Mouse (Mus musculus) kidney, postnatal 0 days (tissue): ENCODE data around the gene Slf2. TPM values are rescaled to one million over a fixed set of nuclear protein-coding genes. Genes with fewer than 3 reads are reported as not detected.

Experiments
- ATAC-seq: fragments of 200-750 bp; cut with Nextera tagmentation; replicated peaks from 2 replicates; pipeline ENCODE4 v1.8.0; 2017; ENCODE audit warnings: low read depth, moderate number of reproducible peaks, moderate TSS enrichment, moderate library complexity; ENCODE audit not compliant: low FRiP score
- DNase-seq: peaks from one replicate; pipeline ENCODE4 v3.0.0-alpha.2; 2016; ENCODE audit warnings: low spot score
- H3K27ac ChIP-seq: fragments of 300-500 bp; sonication (generic); 2 replicates; pipeline ENCODE4 v1.5.1; 2014; ENCODE audit warnings: mild to moderate bottlenecking
- H3K27me3 ChIP-seq: fragments of 300-500 bp; sonication (generic); 2 replicates; pipeline ENCODE4 v1.6.1; 2014; ENCODE audit warnings: low read length, mixed read lengths; ENCODE audit not compliant: insufficient read depth
- H3K36me3 ChIP-seq: fragments of 300-500 bp; sonication (generic); 2 replicates; pipeline ENCODE4 v1.6.1; 2014; ENCODE audit warnings: low read length, mixed read lengths; ENCODE audit not compliant: insufficient read depth
- H3K4me1 ChIP-seq: fragments of 300-500 bp; sonication (generic); replicated peaks from 2 replicates; pipeline ENCODE4 v1.6.1; 2014; ENCODE audit warnings: antibody characterized with exemption, low read length, mixed read lengths; ENCODE audit not compliant: insufficient read depth
- H3K4me2 ChIP-seq: fragments of 300-500 bp; sonication (generic); 2 replicates; pipeline ENCODE4 v1.6.1; 2014; ENCODE audit warnings: mild to moderate bottlenecking, low read length, moderate library complexity, mixed read lengths
- H3K4me3 ChIP-seq: fragments of 300-500 bp; sonication (generic); replicated peaks from 2 replicates; pipeline ENCODE4 v1.5.1; 2014; ENCODE audit warnings: low read depth, low read length
- H3K9ac ChIP-seq: fragments of 300-500 bp; sonication (generic); 2 replicates; pipeline ENCODE4 v1.6.1; 2014; ENCODE audit warnings: low read depth, low read length
- H3K9me3 ChIP-seq: fragments of 300-500 bp; sonication (generic); replicated peaks from 2 replicates; pipeline ENCODE4 v1.6.1; 2016; ENCODE audit warnings: low read length, inconsistent platforms, mixed read lengths
- CTCF ChIP-seq: IDR thresholded peaks from 2 replicates; pipeline ENCODE4 v1.5.1; 2016; ENCODE audit warnings: antibody characterized with exemption, low read depth, mild to moderate bottlenecking, moderate library complexity
- WGBS: fragments of 180-500 bp; shearing (Covaris S2); extraction: QIAGEN DNeasy Blood & Tissue Kit; methylation state at CpG from one replicate; pipeline ENCODE4 v1.1.7; 2014; 5-methylcytosine and 5-hydroxymethylcytosine counted together
- polyA plus RNA-seq: library from polyadenylated mRNA; unstranded; fragments of >200 nt; fragmentation: Nextera tagmentation; extraction: Ambion mirVana; gene quantifications from 2 replicates; pipeline ENCODE4 v1.2.1, GENCODE M21; 2015

Gene Slf2
- polyA plus RNA-seq, 1 experiment from 2014 or later = 19.4 TPM

- H3K9me3 ChIP-seq = no peaks in the 10 kb centered on the region
- peak overlapping the region; percentile 99 for H3K27ac ChIP-seq
- H3K9ac ChIP-seq = peak overlapping the region; percentile 76
- under 1% methylated on average over 34 of the region's 34 CpGs for WGBS
- peaks cover 42% of the 10 kb centered on the region for H3K4me1 ChIP-seq
- TF ChIP-seq CTCF = no peak
- H3K4me3 ChIP-seq = peak overlapping the region; percentile 73
- H3K4me2 ChIP-seq = peak overlapping the region; percentile 97
- no peaks in the 10 kb centered on the region for H3K27me3 ChIP-seq
- DNase-seq (peak; percentile 48), ATAC-seq (no peak)
- H3K36me3 ChIP-seq = 0 out of 2 replicates have a peak, but pooled peaks cover 1% of the 10 kb centered on the region
These were observed 84.7 kb downstream of the Slf2 start for GRCm38 (mm10) chr19:45015518-45016281.

DNA sequence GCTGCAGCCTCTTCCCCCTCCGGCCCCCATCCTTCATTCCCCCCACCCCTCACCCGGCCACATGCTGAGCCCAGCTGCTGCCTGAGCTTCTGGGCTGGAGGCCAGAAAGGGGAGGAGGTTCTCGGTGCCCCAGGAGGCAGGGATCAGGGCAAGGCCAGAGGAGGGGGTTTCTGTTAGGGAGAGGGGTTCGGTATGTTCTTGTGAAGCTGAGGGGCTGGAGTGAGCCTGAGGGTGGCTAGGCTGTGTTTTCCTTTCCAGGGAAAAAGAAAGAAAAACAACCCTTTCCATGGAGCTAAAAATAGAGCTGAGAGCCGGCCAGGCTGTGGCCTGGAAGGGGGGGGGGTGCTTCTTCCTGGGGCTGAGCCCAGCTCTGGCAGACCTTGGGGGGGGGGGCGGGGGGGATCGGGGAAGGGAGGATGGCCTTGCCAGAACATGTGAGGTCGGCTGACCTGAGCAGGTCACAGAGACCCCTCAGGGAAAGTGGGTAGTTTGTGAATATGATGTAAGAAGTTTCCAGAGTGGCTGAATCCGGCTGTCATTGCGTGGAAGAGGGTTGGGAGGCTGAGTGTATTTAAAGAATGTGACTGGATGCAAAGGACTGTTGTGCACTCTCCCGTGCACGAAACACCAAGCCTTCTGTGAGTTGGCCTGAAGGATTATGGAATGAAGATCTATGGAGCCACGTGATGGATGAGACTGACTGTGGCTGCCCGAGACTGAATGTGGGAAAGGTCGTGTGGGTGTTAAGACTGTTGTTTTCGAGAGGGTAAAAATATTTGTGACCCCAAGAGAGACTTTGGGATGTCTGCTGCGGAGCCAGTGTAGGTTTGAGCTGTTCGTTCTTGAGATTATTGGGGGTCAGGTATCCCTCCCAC, 85.6 kb downstream of the Slf2 start:
- Histone ChIP-seq H3K36me3 (peaks cover 5% of the 10 kb centered on the region), H3K4me3 (peak overlapping the region; percentile 73), H3K9me3 (no peaks in the 10 kb centered on the region), H3K4me1 (peaks cover 50% of the 10 kb centered on the region), H3K9ac (peak overlapping the region; percentile 86), H3K4me2 (peak overlapping the region; percentile 97), H3K27me3 (no peaks in the 10 kb centered on the region), H3K27ac (peak overlapping the region; percentile 99)
- WGBS = 0% methylated on average over 17 of the region's 18 CpGs
- DNase-seq (peak; percentile 92), ATAC-seq (peak; percentile 31)
- TF ChIP-seq CTCF = no peak

- Histone ChIP-seq H3K4me3 (peak overlapping the region; percentile 73), H3K4me1 (peaks cover 50% of the 10 kb centered on the region), H3K9me3 (no peaks in the 10 kb centered on the region), H3K27me3 (no peaks in the 10 kb centered on the region), H3K4me2 (peak overlapping the region; percentile 97), H3K36me3 (peaks cover 10% of the 10 kb centered on the region), H3K27ac (peak overlapping the region; percentile 99), H3K9ac (peak overlapping the region; percentile 86)
- WGBS = under 1% methylated on average over 18 of the region's 27 CpGs
- peak; percentile 56 for TF ChIP-seq CTCF
- peak; percentile 92 for DNase-seq
- ATAC-seq = peak; percentile 52
These were observed 86.3 kb downstream of the Slf2 start for GRCm38 (mm10) chr19:45017216-45017771.

DNA sequence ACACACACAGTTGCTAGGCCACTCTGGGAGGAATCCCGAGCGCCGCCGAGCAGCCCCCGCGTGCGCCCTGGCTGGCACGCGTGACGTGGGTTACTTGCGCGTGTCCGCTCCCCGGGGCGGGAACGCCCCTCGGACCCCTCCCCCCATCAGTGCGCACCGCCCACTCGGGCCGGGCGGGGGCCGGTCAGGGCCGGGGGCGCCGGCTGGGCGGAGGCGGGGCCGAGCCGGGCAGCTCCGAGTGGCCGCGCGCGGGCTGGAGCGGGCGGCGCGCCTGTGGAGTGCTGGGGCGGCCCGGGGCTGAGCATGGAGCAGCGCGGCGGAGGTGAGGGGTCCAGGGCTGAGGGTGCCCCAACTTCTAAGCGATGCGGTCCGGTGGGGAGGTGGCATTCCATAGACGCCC, 87.0 kb downstream of the Slf2 start:
- Histone ChIP-seq H3K9ac (peak overlapping the region; percentile 86), H3K27me3 (no peaks in the 10 kb centered on the region), H3K4me1 (peaks cover 50% of the 10 kb centered on the region), H3K9me3 (no peaks in the 10 kb centered on the region), H3K27ac (peak overlapping the region; percentile 99), H3K4me3 (peak overlapping the region; percentile 73), H3K4me2 (peak overlapping the region; percentile 97), H3K36me3 (peaks cover 15% of the 10 kb centered on the region)
- WGBS = 1% methylated on average over 36 of the region's 48 CpGs
- TF ChIP-seq CTCF = no peak
- DNase-seq (peak; percentile 85), ATAC-seq (peak; percentile 73)

DNA sequence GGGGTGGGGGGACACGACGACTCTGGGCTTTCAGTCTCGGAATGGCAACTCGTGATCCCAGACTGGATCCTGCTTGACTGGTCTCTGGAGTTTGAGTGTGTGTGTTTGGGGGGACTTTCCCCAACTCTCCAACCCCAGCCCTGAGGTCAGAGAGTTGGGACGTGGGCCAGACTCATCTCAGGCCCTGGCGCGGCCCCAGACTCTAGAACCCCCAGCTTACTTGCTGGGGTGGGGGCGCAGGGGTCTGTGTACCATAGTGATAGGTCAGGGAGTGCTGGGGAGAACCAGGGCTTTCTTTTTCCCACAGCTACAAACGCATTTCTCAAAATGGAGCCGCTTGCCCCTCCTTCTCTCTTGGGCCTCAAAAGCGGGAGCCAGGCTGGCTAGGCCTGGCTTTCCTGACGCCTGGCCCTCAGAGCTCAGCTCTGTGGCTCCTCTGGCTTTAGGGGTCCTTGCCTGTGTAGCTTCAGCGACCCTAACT, 87.4 kb downstream of the Slf2 start:
- Histone ChIP-seq H3K4me2 (peak overlapping the region; percentile 97), H3K9me3 (no peaks in the 10 kb centered on the region), H3K36me3 (peaks cover 15% of the 10 kb centered on the region), H3K27me3 (no peaks in the 10 kb centered on the region), H3K9ac (peak overlapping the region; percentile 86), H3K4me1 (peaks cover 47% of the 10 kb centered on the region), H3K27ac (peak overlapping the region; percentile 99), H3K4me3 (peak overlapping the region; percentile 73)
- TF ChIP-seq CTCF = no peak
- ATAC-seq (0 out of 2 replicates have a peak, but pooled peaks have one; percentile 0), DNase-seq (peak; percentile 62)
- 1% methylated on average over 11 of the region's 13 CpGs for WGBS

DNA sequence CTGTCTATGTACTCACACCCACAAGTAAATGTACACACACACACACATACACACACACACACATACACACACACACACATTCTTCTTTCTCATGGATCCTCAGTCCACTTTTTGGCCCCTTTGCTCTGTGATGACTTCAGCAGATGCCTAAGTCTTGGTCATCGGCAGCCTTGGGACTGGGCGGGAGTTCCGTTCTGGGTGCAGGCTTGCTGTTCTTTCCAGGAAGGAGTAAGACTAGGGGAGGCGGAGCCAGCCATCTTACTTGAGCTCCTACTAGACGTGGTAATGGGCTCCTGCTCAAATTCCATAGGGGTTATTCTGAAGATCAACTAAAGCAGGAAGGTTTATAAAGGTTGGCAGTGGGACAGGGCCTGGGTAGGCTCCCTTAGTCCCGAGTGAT, 89.4 kb downstream of the Slf2 start:
- Histone ChIP-seq H3K4me3 (no peak overlapping the region), H3K9ac (no peak overlapping the region), H3K4me1 (peaks cover 30% of the 10 kb centered on the region), H3K4me2 (peak overlapping the region; percentile 97), H3K27ac (no peak overlapping the region), H3K27me3 (no peaks in the 10 kb centered on the region), H3K36me3 (peaks cover 16% of the 10 kb centered on the region), H3K9me3 (no peaks in the 10 kb centered on the region)
- DNase-seq (peak; percentile 77), ATAC-seq (no peak)
- TF ChIP-seq CTCF = no peak
- 37% methylated on average over 6 of the region's 6 CpGs for WGBS
